ENCODE assay signal across 7 mouse cellular contexts in the genomic region with DNA sequence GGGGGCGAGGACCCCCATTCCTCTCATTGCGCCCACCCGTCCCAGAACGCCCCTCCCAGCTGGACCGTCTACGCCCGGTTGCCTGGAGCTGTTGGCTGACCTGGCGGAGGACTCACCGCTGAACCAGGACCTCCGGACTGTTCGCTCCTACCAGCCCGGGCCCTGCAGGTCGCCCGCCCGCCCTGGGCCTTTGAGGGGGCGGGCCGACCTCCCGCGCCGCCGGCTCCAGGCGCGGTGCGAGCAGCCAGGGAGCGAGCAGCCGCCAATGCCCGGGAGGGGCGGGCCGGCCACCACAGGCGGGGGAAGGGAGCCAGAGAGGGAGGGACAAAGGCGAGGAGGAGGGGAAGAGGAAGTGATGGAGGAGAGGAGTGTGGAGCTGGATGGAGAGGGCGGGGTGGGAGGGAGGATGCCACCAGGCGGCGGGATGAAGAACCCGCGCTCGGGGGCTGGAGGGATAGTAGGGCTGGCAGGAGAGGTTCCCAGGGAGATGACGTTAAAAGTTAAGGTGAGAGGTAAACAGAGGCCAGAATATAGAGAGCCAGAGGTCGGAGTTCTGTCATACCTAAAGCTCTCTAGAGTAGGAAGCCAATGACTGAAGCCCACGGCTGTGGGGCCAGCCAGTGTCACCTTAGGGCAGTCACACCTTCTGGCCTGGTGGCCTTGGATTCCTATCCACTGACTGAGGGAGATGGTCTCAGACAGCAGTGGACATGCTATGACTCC. TPM values are rescaled to one million over a fixed set of nuclear protein-coding genes. Genes with fewer than 3 reads are reported as not detected.
A peak's percentile ranks its signal among the peaks of the same experiment; 100 is the strongest.
DNase-seq lines count a peak whose midpoint lies in the region; ATAC-seq lines count a peak whose summit lies in the region.

No protein-coding gene starts in this region.

- DNase-seq in adrenal gland, adult (ENCODE audit: inconsistent age in 2 of 2, low spot score in 1 of 2): peak; percentile 91 to 94
- DNase-seq in gastrocnemius, postnatal 10 days: peak; percentile 87
- peak; percentile 77 for DNase-seq in induced T-regulatory cell, adult 2 months (ENCODE audit: low read depth)
- DNase-seq in left cerebral cortex, adult 9 months (ENCODE audit: low spot score in 2 of 2): peak; percentile 76 to 86
- DNase-seq in right cerebral cortex, postnatal 10 days (ENCODE audit: low spot score in 2 of 2): peak; percentile 91

- ATAC-seq in common myeloid progenitor, adult 5-6 weeks (replicated peaks; ENCODE audit: low read depth, poor library complexity, severe bottlenecking): peak; percentile 74
- peak; percentile 90 for ATAC-seq in megakaryocyte, adult 5-6 weeks (ENCODE audit: poor library complexity, severe bottlenecking)

RNA-seq across cellular contexts. Expression of gene Phldb1, which starts 13.7 kb away (rescaled TPM):
- total RNA-seq in common myeloid progenitor, adult 5-6 weeks (2017): 7.9 and 9.5 TPM in 2 replicates
- total RNA-seq in gastrocnemius, postnatal 10 days (2021): 10 to 100 TPM; 49.8 to 82.4 TPM
- total RNA-seq in megakaryocyte, adult 5-6 weeks (2015): 0.76 and 2.1 TPM in 2 replicates
- total RNA-seq in megakaryocyte, adult 5-6 weeks (2017): 2.0 and 2.6 TPM in 2 replicates

RNA-seq across cellular contexts. Expression of gene Arcn1, which starts 46.3 kb away (rescaled TPM):
- 167 and 196 TPM in 2 replicates for total RNA-seq in common myeloid progenitor, adult 5-6 weeks (2017)
- 10 to 100 TPM; 85.6 to 97.8 TPM for total RNA-seq in gastrocnemius, postnatal 10 days (2021)
- 126 and 151 TPM in 2 replicates for total RNA-seq in megakaryocyte, adult 5-6 weeks (2015)
- total RNA-seq in megakaryocyte, adult 5-6 weeks (2017): 165 and 172 TPM in 2 replicates

RNA-seq across cellular contexts. Expression of gene Ift46, which starts 46.4 kb away (rescaled TPM):
- total RNA-seq in common myeloid progenitor, adult 5-6 weeks (2017): 26.1 and 37.7 TPM in 2 replicates
- total RNA-seq in gastrocnemius, postnatal 10 days (2021): 10 to 100 TPM; 45.2 to 53.1 TPM
- total RNA-seq in megakaryocyte, adult 5-6 weeks (2015): 38.5 and 53.7 TPM in 2 replicates
- total RNA-seq in megakaryocyte, adult 5-6 weeks (2017): 27.6 and 40.8 TPM in 2 replicates

RNA-seq across cellular contexts. Expression of gene Treh, which starts 48.3 kb away (rescaled TPM):
- not detected in 2 replicates for total RNA-seq in common myeloid progenitor, adult 5-6 weeks (2017)
- not detected for total RNA-seq in gastrocnemius, postnatal 10 days (2021)
- not detected in 2 replicates for total RNA-seq in megakaryocyte, adult 5-6 weeks (2015)
- total RNA-seq in megakaryocyte, adult 5-6 weeks (2017): not detected in 2 replicates

Comparison
In these comparisons a context has a peak if more than half of its experiments do, and no peak if none do; other contexts are left out.
1. Peak in every context shown above with its lines: DNase-seq and ATAC-seq.